8 mouse cellular contexts compared by ENCODE assay signal in the genomic region with DNA sequence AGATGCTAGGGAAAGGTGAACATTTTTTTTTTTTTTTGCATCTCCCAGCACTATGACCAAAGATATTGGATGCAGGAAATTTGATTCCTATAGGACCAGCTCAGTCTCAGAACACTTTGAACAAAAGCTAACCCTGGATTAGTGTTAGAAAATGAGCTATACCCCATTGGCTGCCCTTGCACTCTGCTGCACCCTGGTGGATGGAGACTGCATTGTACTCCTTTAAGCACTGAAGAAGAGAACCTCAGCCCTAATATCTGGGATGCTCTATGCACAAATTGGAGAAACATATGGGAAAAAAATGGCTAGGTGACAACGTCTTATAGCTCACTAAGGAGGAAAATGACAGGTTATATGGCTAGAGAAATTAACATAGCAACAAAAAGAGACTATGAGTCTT.
DNase-seq lines count a peak whose midpoint lies in the region.

No protein-coding gene starts in this region.

- H3K27me3 ChIP-seq in embryonic facial prominence, embryonic 10.5 days (replicated peaks; ENCODE audit: low read depth, poor library complexity, severe bottlenecking), result no peaks in the 10 kb centered on the region

- WGBS in embryonic facial prominence, embryonic 10.5 days, result 47% methylated on average over 1 of the region's 1 CpGs

- peak; percentile 4 to 28 for DNase-seq in heart, postnatal 10 days
- no peak for DNase-seq in heart, postnatal 36 days
- peak; percentile 18 for DNase-seq in thymus, postnatal 14 days
- no peak for DNase-seq in thymus, adult 18-20 months
- peak; percentile 37 for DNase-seq in embryonic facial prominence, embryonic 10.5 days (ENCODE audit: low spot score)
- DNase-seq in retina, postnatal 7 days (ENCODE audit: low read depth, low spot score), result peak; percentile 14
- DNase-seq in right cerebral cortex, postnatal 25 days, result no peak
- no peak for DNase-seq in frontal cortex, adult 2 months (ENCODE audit: extremely low spot score in 1 of 2, low spot score in 1 of 2)

- H3K9me3 ChIP-seq in embryonic facial prominence, embryonic 10.5 days, result no peaks in the 10 kb centered on the region

- no peaks in the 10 kb centered on the region for H3K36me3 ChIP-seq in embryonic facial prominence, embryonic 10.5 days (replicated peaks)

- intact Hi-C loops in heart, postnatal 10 days (cut with DNase I), result no loop called here
- intact Hi-C loops in heart, postnatal 36 days (cut with DNase I), result no loop called here

- H3K4me3 ChIP-seq in embryonic facial prominence, embryonic 10.5 days, result no peak overlapping the region

- no peaks in the 10 kb centered on the region for H3K4me1 ChIP-seq in embryonic facial prominence, embryonic 10.5 days

- H3K27ac ChIP-seq in embryonic facial prominence, embryonic 10.5 days (replicated peaks), result no peak overlapping the region

Comparison
In these comparisons a context has a peak if more than half of its experiments do, and no peak if none do; other contexts are left out.
1. DNase-seq: peak in heart, postnatal 10 days (2 of 2), thymus, postnatal 14 days (single experiment), embryonic facial prominence, embryonic 10.5 days (single experiment) and retina, postnatal 7 days (single experiment); none in heart, postnatal 36 days (0 of 2), thymus, adult 18-20 months (0 of 2), right cerebral cortex, postnatal 25 days (single experiment) and frontal cortex, adult 2 months (0 of 2).